Mouse (Mus musculus) MEL (cell line): Measurements from ENCODE around the gene Inpp5k. TPM values are rescaled to one million over a fixed set of nuclear protein-coding genes. Genes with fewer than 3 reads are reported as not detected.

ENCODE experiments used
- DNase-seq: peaks from one replicate; pipeline ENCODE4 v3.0.0; 2011; ENCODE audit warnings: low read depth, low spot score
- H3K27ac ChIP-seq: 2 replicates; pipeline ENCODE4 v1.5.1; 2012; ENCODE audit warnings: low read depth, mild to moderate bottlenecking, control low read depth, low read length, moderate library complexity; ENCODE audit not compliant: control insufficient read depth
- H3K27me3 ChIP-seq, 2 experiments: fragments of 150-350 bp in 1 of 2; sonication (generic) in 1 of 2; 2 replicates each; pipeline ENCODE4 v1.6.1; 2012; ENCODE audit warnings: low read length in 2 of 2, mild to moderate bottlenecking in 2 of 2, improper control_type of control experiment in 1 of 2, moderate library complexity in 1 of 2; ENCODE audit not compliant: insufficient read depth in 2 of 2, control insufficient read depth in 1 of 2
- H3K36me3 ChIP-seq, 2 experiments: 2 replicates each; pipeline ENCODE4 v1.6.1; 2012 to 2014; ENCODE audit warnings: low read length in 2 of 2, improper control_type of control experiment in 1 of 2, inconsistent platforms in 1 of 2, mild to moderate bottlenecking in 1 of 2; ENCODE audit not compliant: insufficient read depth in 2 of 2, control insufficient read depth in 1 of 2
- H3K4me1 ChIP-seq, 2 experiments: fragments of 150-350 bp in 1 of 2; sonication (generic) in 1 of 2; 2 replicates each; pipeline ENCODE4 v1.6.1; 2012; ENCODE audit warnings: low read length in 2 of 2, improper control_type of control experiment in 1 of 2, mild to moderate bottlenecking in 1 of 2; ENCODE audit not compliant: insufficient read depth in 2 of 2, control insufficient read depth in 1 of 2
- H3K4me3 ChIP-seq, 2 experiments: fragments of 150-350 bp in 1 of 2; sonication (generic) in 1 of 2; 2 replicates each; pipeline ENCODE4 v1.5.1; 2012; ENCODE audit warnings: low read depth in 2 of 2, low read length in 2 of 2, mild to moderate bottlenecking in 2 of 2, moderate library complexity in 2 of 2, control low read depth in 1 of 2, improper control_type of control experiment in 1 of 2; ENCODE audit not compliant: control insufficient read depth in 1 of 2, insufficient read depth in 1 of 2
- H3K79me2 ChIP-seq: 2 replicates; pipeline ENCODE4 v1.6.1; 2012; ENCODE audit warnings: mild to moderate bottlenecking, low read length, moderate library complexity; ENCODE audit not compliant: control insufficient read depth, poor library complexity, insufficient read depth
- H3K9ac ChIP-seq: 2 replicates; pipeline ENCODE4 v1.6.1; 2012; ENCODE audit warnings: low read depth, mild to moderate bottlenecking, control low read depth, low read length, moderate library complexity; ENCODE audit not compliant: control insufficient read depth, poor library complexity, severe bottlenecking
- H3K9me3 ChIP-seq: fragments of 150-350 bp; sonication (generic); replicated peaks from 2 replicates; pipeline ENCODE4 v1.6.1; 2012; ENCODE audit warnings: mild to moderate bottlenecking, low read length, improper control_type of control experiment, moderate library complexity; ENCODE audit not compliant: insufficient read depth
- BHLHE40 ChIP-seq: IDR thresholded peaks from 2 replicates; pipeline ENCODE4 v1.6.1; 2012; ENCODE audit warnings: low read depth, mild to moderate bottlenecking, inconsistent platforms, low read length, improper control_type of control experiment, borderline replicate concordance
- CHD2 ChIP-seq: IDR thresholded peaks from 2 replicates; pipeline ENCODE4 v1.6.1; 2011; ENCODE audit warnings: low read length, improper control_type of control experiment
- E2F4 ChIP-seq: IDR thresholded peaks from 2 replicates; pipeline ENCODE4 v1.6.1; 2011; ENCODE audit warnings: low read depth, low read length, improper control_type of control experiment, borderline replicate concordance
- ELF1 ChIP-seq: IDR thresholded peaks from 2 replicates; pipeline ENCODE4 v1.6.1; 2014; ENCODE audit warnings: low read depth, mild to moderate bottlenecking, inconsistent platforms, low read length, improper control_type of control experiment, moderate library complexity
- ETS1 ChIP-seq: IDR thresholded peaks from 2 replicates; pipeline ENCODE4 v1.6.1; 2012; ENCODE audit warnings: low read depth, mild to moderate bottlenecking, inconsistent platforms, low read length, improper control_type of control experiment, moderate library complexity
- GABPA ChIP-seq: IDR thresholded peaks from 2 replicates; pipeline ENCODE4 v1.6.1; 2012; ENCODE audit warnings: low read depth, mild to moderate bottlenecking, inconsistent platforms, low read length, improper control_type of control experiment, moderate library complexity
- GATA1 ChIP-seq: IDR thresholded peaks from 2 replicates; pipeline ENCODE4 v1.6.1; 2011; ENCODE audit warnings: low read depth, low read length, improper control_type of control experiment
- JUND ChIP-seq: IDR thresholded peaks from 2 replicates; pipeline ENCODE4 v1.6.1; 2011; ENCODE audit warnings: low read depth, mild to moderate bottlenecking, improper control_type of control experiment, low read length
- KAT2A ChIP-seq: conservative IDR thresholded peaks from 2 replicates; pipeline ENCODE4 v1.6.1; 2012; ENCODE audit warnings: low read depth, low read length, improper control_type of control experiment, inconsistent platforms
- MAZ ChIP-seq: IDR thresholded peaks from 2 replicates; pipeline ENCODE4 v1.6.1; 2012; ENCODE audit warnings: low read depth, mild to moderate bottlenecking, inconsistent platforms, low read length, improper control_type of control experiment
- MEF2A ChIP-seq: IDR thresholded peaks from 2 replicates; pipeline ENCODE4 v1.6.1; 2014; ENCODE audit warnings: low read depth, mild to moderate bottlenecking, inconsistent platforms, low read length, improper control_type of control experiment; ENCODE audit not compliant: poor library complexity, insufficient replicate concordance, severe bottlenecking; ENCODE audit errors: extremely low read depth
- MYB ChIP-seq: IDR thresholded peaks from 2 replicates; pipeline ENCODE4 v1.6.1; 2011; ENCODE audit warnings: mild to moderate bottlenecking, low read depth, low read length, improper control_type of control experiment
- MYC ChIP-seq: IDR thresholded peaks from 2 replicates; pipeline ENCODE4 v1.6.1; 2011; ENCODE audit warnings: low read depth, mild to moderate bottlenecking, low read length, improper control_type of control experiment, moderate library complexity
- NELFE ChIP-seq: IDR thresholded peaks from 2 replicates; pipeline ENCODE4 v1.6.1; 2011; ENCODE audit warnings: low read depth, low read length, improper control_type of control experiment
- NRF1 ChIP-seq: IDR thresholded peaks from 2 replicates; pipeline ENCODE4 v1.6.1; 2014; ENCODE audit warnings: low read depth, mild to moderate bottlenecking, inconsistent platforms, low read length, improper control_type of control experiment, moderate library complexity; ENCODE audit not compliant: poor library complexity, insufficient read depth, severe bottlenecking
- POLR2A ChIP-seq, 2 experiments: IDR thresholded peaks; 2 replicates each; pipeline ENCODE4 v1.6.1; 2011 to 2012; ENCODE audit warnings: low read length in 2 of 2, mild to moderate bottlenecking in 2 of 2, control low read depth in 1 of 2, improper control_type of control experiment in 1 of 2, low read depth in 1 of 2, moderate library complexity in 1 of 2; ENCODE audit not compliant: control insufficient read depth in 1 of 2, insufficient read depth in 1 of 2, poor library complexity in 1 of 2
- RAD21 ChIP-seq: IDR thresholded peaks from 2 replicates; pipeline ENCODE4 v1.6.1; 2011; ENCODE audit warnings: mild to moderate bottlenecking, low read depth, low read length, improper control_type of control experiment
- RCOR1 ChIP-seq: IDR thresholded peaks from 2 replicates; pipeline ENCODE4 v1.6.1; 2012; ENCODE audit warnings: low read depth, mild to moderate bottlenecking, inconsistent platforms, low read length, improper control_type of control experiment
- SMC3 ChIP-seq: IDR thresholded peaks from 2 replicates; pipeline ENCODE4 v1.6.1; 2011; ENCODE audit warnings: low read depth, low read length, improper control_type of control experiment
- TBP ChIP-seq: IDR thresholded peaks from 2 replicates; pipeline ENCODE4 v1.8.0; 2011; ENCODE audit warnings: low read depth, low read length, improper control_type of control experiment
- UBTF ChIP-seq: IDR thresholded peaks from 2 replicates; pipeline ENCODE4 v1.6.1; 2012; ENCODE audit warnings: low read depth, mild to moderate bottlenecking, inconsistent platforms, low read length, improper control_type of control experiment, moderate library complexity, borderline replicate concordance; ENCODE audit not compliant: insufficient read depth
- USF1 ChIP-seq: IDR thresholded peaks from 2 replicates; pipeline ENCODE4 v1.6.1; 2014; ENCODE audit warnings: low read depth, mild to moderate bottlenecking, inconsistent platforms, low read length, improper control_type of control experiment, moderate library complexity
- USF2 ChIP-seq, 2 experiments: IDR thresholded peaks; 2 replicates each; pipeline ENCODE4 v1.6.1; 2011 to 2012; ENCODE audit warnings: improper control_type of control experiment in 2 of 2, low read length in 2 of 2, borderline replicate concordance in 1 of 2, inconsistent platforms in 1 of 2, low read depth in 1 of 2, mild to moderate bottlenecking in 1 of 2; ENCODE audit not compliant: insufficient read depth in 1 of 2
- ZC3H11A ChIP-seq: IDR thresholded peaks from 2 replicates; pipeline ENCODE4 v1.6.1; 2012; ENCODE audit warnings: low read depth, mild to moderate bottlenecking, inconsistent platforms, low read length, improper control_type of control experiment
- ZKSCAN1 ChIP-seq: IDR thresholded peaks from 2 replicates; pipeline ENCODE4 v1.6.1; 2012; ENCODE audit warnings: low read depth, mild to moderate bottlenecking, inconsistent platforms, low read length, improper control_type of control experiment, moderate library complexity
- ZNF384 ChIP-seq: IDR thresholded peaks from 2 replicates; pipeline ENCODE4 v1.6.1; 2012; ENCODE audit warnings: low read depth, mild to moderate bottlenecking, inconsistent platforms, low read length, improper control_type of control experiment
- polyA plus RNA-seq, 2 experiments: library from polyadenylated mRNA; stranded (reverse) in 1 of 2; unstranded in 1 of 2; fragments of >175 nt in 1 of 2; fragments of >200 nt in 1 of 2; gene quantifications; 2 replicates each; pipeline versions ENCODE4 v1.2.1 to v1.2.4; 2012; ENCODE audit warnings: low replicate concordance in 2 of 2, low read depth in 1 of 2; ENCODE audit not compliant: insufficient read length in 2 of 2, insufficient read depth in 1 of 2, missing spikeins in 1 of 2
- total RNA-seq: library from RNA; depleted of rRNA; stranded (reverse); fragments of 300-350 nt; gene quantifications from 2 replicates; pipeline ENCODE4 v1.2.3, GENCODE M21; 2012

The Inpp5k gene
- total and polyA plus RNA-seq, 3 experiments = 15.2 to 28.7 TPM; not detected in 1

DNA sequence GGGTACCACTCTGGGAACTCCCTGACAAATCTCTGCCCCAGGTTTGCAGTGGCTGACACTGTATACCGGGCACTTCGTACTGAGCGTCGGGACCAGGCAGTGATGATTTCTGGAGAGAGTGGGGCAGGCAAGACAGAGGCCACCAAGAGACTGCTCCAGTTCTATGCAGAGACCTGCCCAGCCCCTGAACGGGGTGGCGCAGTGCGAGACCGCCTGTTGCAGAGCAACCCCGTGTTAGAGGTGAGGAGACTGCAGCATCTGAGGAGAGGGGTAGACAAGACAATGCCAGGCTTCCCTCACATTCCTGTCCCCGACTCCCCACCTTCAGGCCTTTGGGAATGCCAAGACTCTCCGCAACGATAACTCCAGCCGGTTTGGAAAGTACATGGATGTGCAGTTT is 27.5 kb downstream of the Inpp5k start:
- H3K36me3 ChIP-seq = peaks cover 0 to 5% of the 10 kb centered on the region in 2 experiments
- no peak overlapping the region for H3K4me3 ChIP-seq
- peaks cover 2 to 7% of the 10 kb centered on the region in 2 experiments; a peak in 3 of 4 replicates for H3K4me1 ChIP-seq
- H3K27me3 ChIP-seq = no peaks in the 10 kb centered on the region
- peaks cover 7% of the 10 kb centered on the region for H3K79me2 ChIP-seq
- H3K9ac ChIP-seq = no peak overlapping the region
- no peak overlapping the region for H3K27ac ChIP-seq
- no peak for DNase-seq
- TF ChIP-seq MYB = no peak
- TF ChIP-seq MYC = no peak
- TF ChIP-seq GATA1 = no peak
- no peak for TF ChIP-seq UBTF
- TF ChIP-seq ZNF384 = no peak
- TF ChIP-seq USF2 (IDR thresholded peaks at IDR 0.05; ENCODE audit: borderline replicate concordance in 1 of 2, insufficient read depth in 1 of 2, low read depth in 1 of 2, low read length in 2 of 2) = no peak
- no peak for TF ChIP-seq KAT2A
- no peak for TF ChIP-seq TBP
- TF ChIP-seq RCOR1 = no peak
- TF ChIP-seq MEF2A = no peak
- TF ChIP-seq CHD2 = no peak
- TF ChIP-seq NRF1 = no peak
- TF ChIP-seq ELF1 = no peak
- TF ChIP-seq NELFE = no peak
- no peak for TF ChIP-seq JUND
- no peak for TF ChIP-seq ZC3H11A
- no peak for TF ChIP-seq USF1
- TF ChIP-seq POLR2A (IDR thresholded peaks at IDR 0.05; ENCODE audit: control insufficient read depth in 1 of 2, insufficient read depth in 1 of 2, low read depth in 1 of 2, low read length in 2 of 2, poor library complexity in 1 of 2) = no peak
- H3K9me3 ChIP-seq = no peaks in the 10 kb centered on the region

DNA sequence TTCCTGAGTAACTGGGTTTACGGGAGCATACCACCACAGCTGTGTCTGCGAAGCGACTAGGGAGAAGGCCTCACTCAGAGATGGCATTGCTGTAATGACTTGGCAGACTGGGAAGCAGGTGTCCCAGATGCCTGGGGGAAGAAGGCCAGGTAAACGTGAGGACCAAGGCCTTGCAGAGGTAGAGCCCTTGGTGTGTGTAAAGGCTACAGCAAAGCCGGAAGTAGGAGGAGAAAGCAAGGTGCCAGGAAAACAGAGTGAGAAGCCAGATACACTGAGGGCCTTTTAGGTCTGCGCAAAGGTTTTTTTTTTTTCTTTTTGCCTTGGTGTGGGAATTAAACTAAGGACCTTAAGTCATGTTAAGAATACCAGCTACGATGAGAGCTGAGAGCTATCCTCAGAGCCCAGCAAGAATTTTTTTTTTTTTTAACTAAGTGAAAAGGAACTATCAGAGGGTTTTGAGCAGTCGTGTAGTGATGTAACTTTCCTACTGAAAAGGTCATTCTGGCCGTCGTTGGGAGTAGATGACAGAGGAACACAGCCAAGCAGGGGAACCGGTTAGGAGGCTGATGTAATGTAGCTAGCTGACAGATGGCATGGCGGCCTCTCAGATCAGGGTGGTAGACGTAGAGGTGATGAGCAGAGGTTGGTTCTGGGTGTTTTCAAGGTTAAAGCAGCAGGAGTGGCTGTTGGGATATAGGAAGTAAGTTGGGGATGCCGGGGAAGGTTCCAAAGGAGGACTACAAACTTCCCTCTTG is 28.4 kb downstream of the Inpp5k start:
- H3K27ac ChIP-seq = no peak overlapping the region

More for the DNA sequence above, 28.4 kb downstream of the Inpp5k start:
- no peak overlapping the region for H3K9ac ChIP-seq
- no peaks in the 10 kb centered on the region for H3K27me3 ChIP-seq
- H3K79me2 ChIP-seq = peaks cover 7% of the 10 kb centered on the region
- H3K4me1 ChIP-seq = peaks cover 2 to 5% of the 10 kb centered on the region in 2 experiments; a peak in 3 of 4 replicates
- TF ChIP-seq USF1 (no peak), ZC3H11A (no peak), CHD2 (no peak), ELF1 (no peak), NRF1 (no peak), MYB (no peak), ZKSCAN1 (no peak), RAD21 (no peak), ETS1 (no peak), GABPA (no peak), E2F4 (no peak), MAZ (no peak), BHLHE40 (no peak), ZNF384 (no peak), POLR2A (IDR thresholded peaks at IDR 0.05; ENCODE audit: control insufficient read depth in 1 of 2, insufficient read depth in 1 of 2, low read depth in 1 of 2, low read length in 2 of 2, poor library complexity in 1 of 2) (no peak), SMC3 (no peak)
- H3K36me3 ChIP-seq = peaks cover 0 to 5% of the 10 kb centered on the region in 2 experiments; a peak in 3 of 4 replicates
- no peaks in the 10 kb centered on the region for H3K9me3 ChIP-seq
- no peak overlapping the region for H3K4me3 ChIP-seq
- no peak for DNase-seq
